Mouse (Mus musculus) cerebellum, adult 9-10 months (tissue): Measurements from ENCODE around the gene Micu2.

ENCODE experiments used
- DNase-seq: peaks from one replicate; pipeline ENCODE4 v3.0.0; 2022

Gene Micu2

GRCm38 (mm10) chr14:57890011-57890842 lies 108.8 kb downstream of the Micu2 start, which contains the start of gene Zdhhc20:
Zdhhc20 (minus strand) TSS chr14:57890276.
- DNase-seq, result peak; percentile 97

- DNase-seq, result no peak
These were observed 109.5 kb downstream of the Micu2 start for GRCm38 (mm10) chr14:57889541-57890010.

- no peak for DNase-seq
These were observed 111.9 kb downstream of the Micu2 start for GRCm38 (mm10) chr14:57887171-57887570.

- no peak for DNase-seq
These were observed 113.0 kb downstream of the Micu2 start for GRCm38 (mm10) chr14:57886032-57886431.

GRCm38 (mm10) chr14:57883341-57883740 lies 115.7 kb downstream of the Micu2 start:
- no peak for DNase-seq

GRCm38 (mm10) chr14:57882720-57883119 lies 116.3 kb downstream of the Micu2 start:
- DNase-seq, result no peak

- DNase-seq, result peak; percentile 35
These were observed 117.3 kb downstream of the Micu2 start for GRCm38 (mm10) chr14:57881793-57882192.

- no peak for DNase-seq
These were observed 118.0 kb downstream of the Micu2 start for GRCm38 (mm10) chr14:57881074-57881473.

GRCm38 (mm10) chr14:57877921-57878320 lies 121.1 kb downstream of the Micu2 start:
- DNase-seq, result no peak

GRCm38 (mm10) chr14:57866676-57867276 lies 132.3 kb downstream of the Micu2 start:
- peak; percentile 66 for DNase-seq
